Mouse (Mus musculus) intestine, postnatal 0 days (tissue): ENCODE data around the gene Rnf151. TPM values are rescaled to one million over a fixed set of nuclear protein-coding genes. Genes with fewer than 3 reads are reported as not detected.

Experiments
- ATAC-seq: fragments of 200-750 bp; cut with Nextera tagmentation; 2 replicates; pipeline ENCODE4 v1.8.0; 2017; ENCODE audit warnings: mild to moderate bottlenecking, moderate TSS enrichment, moderate library complexity
- H3K27ac ChIP-seq: fragments of 300-500 bp; sonication (generic); 2 replicates; pipeline ENCODE4 v1.5.1; 2014; ENCODE audit warnings: mild to moderate bottlenecking, low read depth, low read length, moderate library complexity
- H3K27me3 ChIP-seq: fragments of 300-500 bp; sonication (generic); replicated peaks from 2 replicates; pipeline ENCODE4 v1.6.1; 2014; ENCODE audit warnings: low read length, mixed read lengths; ENCODE audit not compliant: control insufficient read depth, insufficient read depth
- H3K36me3 ChIP-seq: fragments of 300-500 bp; sonication (generic); 2 replicates; pipeline ENCODE4 v1.6.1; 2014; ENCODE audit warnings: mild to moderate bottlenecking, moderate library complexity; ENCODE audit not compliant: control insufficient read depth, insufficient read depth
- H3K4me1 ChIP-seq: fragments of 300-500 bp; sonication (generic); replicated peaks from 2 replicates; pipeline ENCODE4 v1.6.1; 2014; ENCODE audit warnings: antibody characterized with exemption, low read length, mixed read lengths; ENCODE audit not compliant: control insufficient read depth, insufficient read depth
- H3K4me2 ChIP-seq: fragments of 300-500 bp; sonication (generic); replicated peaks from 2 replicates; pipeline ENCODE4 v1.6.1; 2014; ENCODE audit warnings: low read depth, mild to moderate bottlenecking, moderate library complexity
- H3K4me3 ChIP-seq: fragments of 300-500 bp; sonication (generic); 2 replicates; pipeline ENCODE4 v1.5.1; 2014; ENCODE audit warnings: low read depth, low read length
- H3K9ac ChIP-seq: fragments of 300-500 bp; sonication (generic); 2 replicates; pipeline ENCODE4 v1.6.1; 2014; ENCODE audit warnings: mild to moderate bottlenecking, low read depth, low read length
- H3K9me3 ChIP-seq: fragments of 300-500 bp; sonication (generic); 2 replicates; pipeline ENCODE4 v1.6.1; 2016; ENCODE audit warnings: mixed run types; ENCODE audit not compliant: control insufficient read depth
- CTCF ChIP-seq: sonication (generic); IDR thresholded peaks from 2 replicates; pipeline ENCODE4 v1.5.1; 2016; ENCODE audit warnings: low read depth, mild to moderate bottlenecking, control low read depth, antibody characterized with exemption, moderate library complexity
- WGBS: fragments of 180-500 bp; shearing (Covaris S2); extraction: QIAGEN DNeasy Blood & Tissue Kit; methylation state at CpG from one replicate; pipeline ENCODE4 v1.1.7; 2014; 5-methylcytosine and 5-hydroxymethylcytosine counted together
- polyA plus RNA-seq: library from polyadenylated mRNA; unstranded; fragments of >200 nt; fragmentation: Nextera tagmentation; extraction: Ambion mirVana; gene quantifications from 2 replicates; pipeline ENCODE4 v1.2.1, GENCODE M21; 2015

Rnf151 gene
- polyA plus RNA-seq, 1 experiment from 2014 or later, result not detected

- no peaks in the 10 kb centered on the region for H3K9me3 ChIP-seq
- peak; percentile 26; the same call in 1 of the 2 replicates for TF ChIP-seq CTCF
- peak; percentile 80 for ATAC-seq
- H3K4me3 ChIP-seq, result peak overlapping the region; percentile 23; the same call in 1 of the 2 replicates
- no peaks in the 10 kb centered on the region for H3K27me3 ChIP-seq
- peak overlapping the region; percentile 62 for H3K4me2 ChIP-seq
- no peaks in the 10 kb centered on the region; the same call in 1 of the 2 replicates for H3K4me1 ChIP-seq
- 30% methylated on average over 2 of the region's 2 CpGs for WGBS
- H3K36me3 ChIP-seq, result peaks cover 40% of the 10 kb centered on the region; the same call in 1 of the 2 replicates
- peak overlapping the region; percentile 40; the same call in 1 of the 2 replicates for H3K9ac ChIP-seq
- H3K27ac ChIP-seq, result peak overlapping the region; percentile 91
Observed at GRCm38 (mm10) chr17:24699473-24699872, 18.4 kb downstream of the Rnf151 start.

DNA sequence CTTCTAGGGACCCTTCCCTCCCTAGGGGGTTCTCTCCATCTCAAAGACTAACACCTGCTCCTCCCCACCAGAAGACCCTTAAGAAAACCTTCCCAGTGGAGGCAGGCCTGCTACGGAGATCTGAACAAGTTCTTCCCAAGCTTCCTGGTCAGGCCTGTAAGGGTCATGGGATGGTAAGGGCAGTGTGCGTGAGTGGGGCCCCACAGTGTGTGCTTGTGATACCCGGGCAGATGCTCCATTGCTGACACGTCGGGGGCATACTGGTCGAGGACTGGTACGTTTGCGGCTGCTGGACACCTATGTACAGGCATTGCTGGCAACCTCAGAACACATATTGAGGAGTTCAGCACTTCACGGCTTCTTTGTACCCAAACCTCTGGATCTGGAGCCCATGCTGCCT is 19.1 kb downstream of the Rnf151 start:
- peak overlapping the region; percentile 62 for H3K4me2 ChIP-seq

GRCm38 (mm10) chr17:24697985-24698384 is 19.9 kb downstream of the Rnf151 start:
- H3K27ac ChIP-seq, result peak overlapping the region; percentile 91
- peak overlapping the region; percentile 40; the same call in 1 of the 2 replicates for H3K9ac ChIP-seq
- H3K4me3 ChIP-seq, result peak overlapping the region; percentile 14
- H3K4me2 ChIP-seq, result peak overlapping the region; percentile 62
- H3K9me3 ChIP-seq, result no peaks in the 10 kb centered on the region
- H3K36me3 ChIP-seq, result peaks cover 34% of the 10 kb centered on the region; the same call in 1 of the 2 replicates
- TF ChIP-seq CTCF, result no peak
- peak; percentile 39 for ATAC-seq
- H3K4me1 ChIP-seq, result no peaks in the 10 kb centered on the region; the same call in 1 of the 2 replicates
- no peaks in the 10 kb centered on the region for H3K27me3 ChIP-seq
- 15% methylated on average over 5 of the region's 5 CpGs for WGBS

More for the DNA sequence above, 19.1 kb downstream of the Rnf151 start:
- no peak for ATAC-seq
- peaks cover 33% of the 10 kb centered on the region; the same call in 1 of the 2 replicates for H3K36me3 ChIP-seq
- no peak for TF ChIP-seq CTCF
- 46% methylated on average over 9 of the region's 9 CpGs for WGBS
- peak overlapping the region; percentile 40 for H3K9ac ChIP-seq
- H3K27me3 ChIP-seq, result no peaks in the 10 kb centered on the region
- no peaks in the 10 kb centered on the region for H3K9me3 ChIP-seq
- H3K4me1 ChIP-seq, result no peaks in the 10 kb centered on the region; the same call in 1 of the 2 replicates
- peak overlapping the region; percentile 14 for H3K4me3 ChIP-seq
- peak overlapping the region; percentile 91 for H3K27ac ChIP-seq

- peak; percentile 61 for TF ChIP-seq CTCF
- H3K36me3 ChIP-seq, result peaks cover 26% of the 10 kb centered on the region; the same call in 1 of the 2 replicates
- under 1% methylated on average over 69 of the region's 76 CpGs for WGBS
- no peaks in the 10 kb centered on the region; the same call in 1 of the 2 replicates for H3K4me1 ChIP-seq
- H3K4me3 ChIP-seq, result peak within 1 kb of the TSS; percentile 86
- peak within 1 kb of the TSS; percentile 82 for H3K4me2 ChIP-seq
- H3K9ac ChIP-seq, result peak within 1 kb of the TSS; percentile 71
- ATAC-seq, result peak; percentile 78
- H3K9me3 ChIP-seq, result no peaks in the 10 kb centered on the region
- H3K27me3 ChIP-seq, result no peaks in the 10 kb centered on the region
- peak within 1 kb of the TSS; percentile 91 for H3K27ac ChIP-seq
Observed at GRCm38 (mm10) chr17:24696011-24696697, 21.7 kb downstream of the Rnf151 start, which contains the start of the genes Gfer and Noxo1. Gfer (minus strand) TSS chr17:24696156. Noxo1 (plus strand) TSS chr17:24696234.

- 4% methylated on average over 51 of the region's 51 CpGs for WGBS
- Histone ChIP-seq H3K9me3 (no peaks in the 10 kb centered on the region), H3K4me1 (no peaks in the 10 kb centered on the region)
Observed at GRCm38 (mm10) chr17:24695326-24696010, 22.4 kb downstream of the Rnf151 start.

GRCm38 (mm10) chr17:24692385-24692784 is 25.5 kb downstream of the Rnf151 start:
- Histone ChIP-seq H3K4me3 (no peak overlapping the region), H3K4me2 (no peak overlapping the region), H3K27ac (no peak overlapping the region), H3K27me3 (peaks cover 33% of the 10 kb centered on the region), H3K9ac (no peak overlapping the region), H3K9me3 (no peaks in the 10 kb centered on the region), H3K36me3 (peaks cover 10% of the 10 kb centered on the region; the same call in 1 of the 2 replicates), H3K4me1 (peaks cover 6% of the 10 kb centered on the region; the same call in 1 of the 2 replicates)
- 83% methylated on average over 5 of the region's 5 CpGs for WGBS
- no peak for TF ChIP-seq CTCF
- no peak for ATAC-seq

More at GRCm38 (mm10) chr17:24695326-24696010, 22.4 kb downstream of the Rnf151 start:
- TF ChIP-seq CTCF, result no peak
- peak overlapping the region; percentile 89 for H3K27ac ChIP-seq
- H3K4me3 ChIP-seq, result peak overlapping the region; percentile 86
- peaks cover 3% of the 10 kb centered on the region; the same call in 1 of the 2 replicates for H3K27me3 ChIP-seq
- H3K4me2 ChIP-seq, result peak overlapping the region; percentile 82
- peaks cover 19% of the 10 kb centered on the region; the same call in 1 of the 2 replicates for H3K36me3 ChIP-seq
- peak overlapping the region; percentile 71 for H3K9ac ChIP-seq
- ATAC-seq, result no peak
